Mouse (Mus musculus): ENCODE results near the gene Rnpepl1. TPM values are rescaled to one million over a fixed set of nuclear protein-coding genes. Genes with fewer than 3 reads are reported as not detected.

Rnpepl1 gene
- polyA plus RNA-seq, 1 experiment from 2014 or later = 14.3 TPM

GRCm38 (mm10) chr1:92903627-92904026, 7.0 kb upstream of the Rnpepl1 start:
- Histone ChIP-seq H3K36me3 (ENCODE audit: control insufficient read depth, insufficient read depth, low read length) (no peaks in the 10 kb centered on the region), H3K9ac (ENCODE audit: low read depth, low read length) (no peak overlapping the region), H3K27me3 (replicated peaks; ENCODE audit: control insufficient read depth, insufficient read depth, low read length) (no peaks in the 10 kb centered on the region), H3K4me2 (ENCODE audit: low read depth, low read length) (no peak overlapping the region), H3K4me3 (ENCODE audit: low read length) (no peak overlapping the region), H3K4me1 (ENCODE audit: control insufficient read depth, insufficient read depth, low read length) (peaks cover 11% of the 10 kb centered on the region), H3K9me3 (ENCODE audit: control insufficient read depth, low read length) (no peaks in the 10 kb centered on the region), H3K27ac (ENCODE audit: low read length) (no peak overlapping the region)
- no peak for ATAC-seq
- WGBS = 80% methylated on average over 4 of the region's 4 CpGs

- 85% methylated on average over 2 of the region's 2 CpGs for WGBS
- H3K36me3 ChIP-seq (ENCODE audit: control insufficient read depth, insufficient read depth, low read length) = no peaks in the 10 kb centered on the region
- H3K27me3 ChIP-seq (replicated peaks; ENCODE audit: control insufficient read depth, insufficient read depth, low read length) = no peaks in the 10 kb centered on the region
- ATAC-seq = no peak
- H3K27ac ChIP-seq (ENCODE audit: low read length) = no peak overlapping the region
- H3K9ac ChIP-seq (ENCODE audit: low read depth, low read length) = no peak overlapping the region
- H3K4me2 ChIP-seq (ENCODE audit: low read depth, low read length) = no peak overlapping the region
- H3K4me1 ChIP-seq (ENCODE audit: control insufficient read depth, insufficient read depth, low read length) = peaks cover 21% of the 10 kb centered on the region
- H3K4me3 ChIP-seq (ENCODE audit: low read length) = no peak overlapping the region
- no peaks in the 10 kb centered on the region for H3K9me3 ChIP-seq (ENCODE audit: control insufficient read depth, low read length)
Measured at GRCm38 (mm10) chr1:92905703-92906310, 4.8 kb upstream of the Rnpepl1 start.

- no peaks in the 10 kb centered on the region for H3K9me3 ChIP-seq (ENCODE audit: control insufficient read depth, low read length)
- peak within 1 kb of the TSS; percentile 82 for H3K4me2 ChIP-seq (ENCODE audit: low read depth, low read length)
- peaks cover 21% of the 10 kb centered on the region for H3K4me1 ChIP-seq (ENCODE audit: control insufficient read depth, insufficient read depth, low read length)
- H3K36me3 ChIP-seq (ENCODE audit: control insufficient read depth, insufficient read depth, low read length) = no peaks in the 10 kb centered on the region
- H3K4me3 ChIP-seq (ENCODE audit: low read length) = peak within 1 kb of the TSS; percentile 75
- peak within 1 kb of the TSS; percentile 93 for H3K27ac ChIP-seq (ENCODE audit: low read length)
- no peaks in the 10 kb centered on the region for H3K27me3 ChIP-seq (replicated peaks; ENCODE audit: control insufficient read depth, insufficient read depth, low read length)
- ATAC-seq = peak; percentile 89
- under 1% methylated on average over 81 of the region's 81 CpGs for WGBS
- peak within 1 kb of the TSS; percentile 79 for H3K9ac ChIP-seq (ENCODE audit: low read depth, low read length)
Measured at GRCm38 (mm10) chr1:92906779-92907631, 3.6 kb upstream of the Rnpepl1 start, which contains the start of gene Dusp28. TSS of gene Dusp28 (plus strand) at chr1:92906981.

GRCm38 (mm10) chr1:92907632-92908360, 2.8 kb upstream of the Rnpepl1 start:
- Histone ChIP-seq H3K4me1 (ENCODE audit: control insufficient read depth, insufficient read depth, low read length) (peaks cover 29% of the 10 kb centered on the region), H3K9me3 (ENCODE audit: control insufficient read depth, low read length) (no peaks in the 10 kb centered on the region), H3K4me2 (ENCODE audit: low read depth, low read length) (peak overlapping the region; percentile 82), H3K4me3 (ENCODE audit: low read length) (peak overlapping the region; percentile 75), H3K27ac (ENCODE audit: low read length) (peak overlapping the region; percentile 71), H3K36me3 (ENCODE audit: control insufficient read depth, insufficient read depth, low read length) (no peaks in the 10 kb centered on the region), H3K27me3 (replicated peaks; ENCODE audit: control insufficient read depth, insufficient read depth, low read length) (no peaks in the 10 kb centered on the region), H3K9ac (ENCODE audit: low read depth, low read length) (peak overlapping the region; percentile 79)
- ATAC-seq = no peak; the same call in 1 of the 2 replicates
- WGBS = 42% methylated on average over 20 of the region's 20 CpGs

GRCm38 (mm10) chr1:92908664-92909063, 1.9 kb upstream of the Rnpepl1 start:
- Histone ChIP-seq H3K27me3 (replicated peaks; ENCODE audit: control insufficient read depth, insufficient read depth, low read length) (no peaks in the 10 kb centered on the region), H3K36me3 (ENCODE audit: control insufficient read depth, insufficient read depth, low read length) (no peaks in the 10 kb centered on the region), H3K4me3 (ENCODE audit: low read length) (no peak overlapping the region), H3K4me1 (ENCODE audit: control insufficient read depth, insufficient read depth, low read length) (peaks cover 27% of the 10 kb centered on the region), H3K9ac (ENCODE audit: low read depth, low read length) (no peak overlapping the region), H3K27ac (ENCODE audit: low read length) (no peak overlapping the region), H3K4me2 (ENCODE audit: low read depth, low read length) (no peak overlapping the region), H3K9me3 (ENCODE audit: control insufficient read depth, low read length) (no peaks in the 10 kb centered on the region)
- ATAC-seq = no peak
- WGBS = 87% methylated on average over 3 of the region's 3 CpGs

DNA sequence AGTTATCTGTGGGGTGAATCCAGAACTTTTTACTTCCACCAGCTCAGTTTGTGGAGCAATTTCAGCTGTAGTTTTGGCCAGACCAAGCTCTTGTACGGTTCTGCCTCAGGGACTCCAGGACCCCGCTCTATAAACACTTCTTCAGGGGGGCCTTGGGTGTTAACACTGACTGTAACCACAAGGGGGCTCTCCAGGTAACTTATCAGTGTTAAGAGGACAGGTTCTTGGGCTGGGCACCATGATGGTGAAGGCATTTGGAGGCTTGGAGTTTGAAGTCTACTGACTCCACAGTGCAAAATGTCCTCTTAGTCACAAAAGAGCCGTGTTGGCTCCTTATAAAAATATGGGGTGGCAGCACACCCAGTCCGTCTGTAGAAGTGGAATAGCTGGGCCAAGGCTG, 1.5 kb upstream of the Rnpepl1 start:
- H3K27me3 ChIP-seq (replicated peaks; ENCODE audit: control insufficient read depth, insufficient read depth, low read length) = no peaks in the 10 kb centered on the region
- WGBS = 75% methylated on average over 4 of the region's 4 CpGs
- no peaks in the 10 kb centered on the region for H3K36me3 ChIP-seq (ENCODE audit: control insufficient read depth, insufficient read depth, low read length)
- no peak overlapping the region for H3K4me3 ChIP-seq (ENCODE audit: low read length)
- H3K9ac ChIP-seq (ENCODE audit: low read depth, low read length) = no peak overlapping the region
- ATAC-seq = no peak
- H3K27ac ChIP-seq (ENCODE audit: low read length) = no peak overlapping the region
- no peak overlapping the region for H3K4me2 ChIP-seq (ENCODE audit: low read depth, low read length)
- no peaks in the 10 kb centered on the region for H3K9me3 ChIP-seq (ENCODE audit: control insufficient read depth, low read length)
- peaks cover 27% of the 10 kb centered on the region for H3K4me1 ChIP-seq (ENCODE audit: control insufficient read depth, insufficient read depth, low read length)

GRCm38 (mm10) chr1:92910925-92911720, 540 bp downstream of the Rnpepl1 start:
- Histone ChIP-seq H3K9ac (ENCODE audit: low read depth, low read length) (peak overlapping the region; percentile 94), H3K9me3 (ENCODE audit: control insufficient read depth, low read length) (no peaks in the 10 kb centered on the region), H3K4me2 (ENCODE audit: low read depth, low read length) (peak overlapping the region; percentile 59), H3K27me3 (replicated peaks; ENCODE audit: control insufficient read depth, insufficient read depth, low read length) (no peaks in the 10 kb centered on the region), H3K4me1 (ENCODE audit: control insufficient read depth, insufficient read depth, low read length) (peaks cover 27% of the 10 kb centered on the region), H3K4me3 (ENCODE audit: low read length) (peak overlapping the region; percentile 82), H3K27ac (ENCODE audit: low read length) (peak overlapping the region; percentile 95), H3K36me3 (ENCODE audit: control insufficient read depth, insufficient read depth, low read length) (peaks cover 5% of the 10 kb centered on the region)
- under 1% methylated on average over 81 of the region's 85 CpGs for WGBS
- peak; percentile 24 for ATAC-seq

DNA sequence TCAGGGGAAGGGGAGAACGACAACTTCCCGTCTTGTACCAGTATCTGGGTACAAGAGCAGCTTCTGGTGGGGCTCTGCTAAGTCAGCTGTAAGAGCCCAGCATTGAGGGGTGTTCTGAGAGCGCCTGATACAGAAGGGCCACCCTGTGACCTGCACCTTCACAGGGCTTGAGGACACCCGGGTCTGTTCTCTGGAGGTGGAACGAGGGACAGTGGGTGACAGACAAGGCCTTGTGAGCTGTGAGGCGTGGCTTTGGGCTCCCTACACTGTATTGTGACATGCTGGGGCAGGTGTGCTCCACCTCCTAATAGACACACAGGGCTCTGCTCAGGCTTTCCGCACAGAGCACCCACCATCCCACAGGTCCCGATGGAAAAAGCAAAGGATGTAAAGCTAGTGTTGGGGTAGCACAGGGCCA, 1.1 kb downstream of the Rnpepl1 start:
- peaks cover 11% of the 10 kb centered on the region for H3K36me3 ChIP-seq (ENCODE audit: control insufficient read depth, insufficient read depth, low read length)

More for the DNA sequence above, 1.1 kb downstream of the Rnpepl1 start:
- Histone ChIP-seq H3K4me3 (ENCODE audit: low read length) (peak overlapping the region; percentile 82), H3K27me3 (replicated peaks; ENCODE audit: control insufficient read depth, insufficient read depth, low read length) (no peaks in the 10 kb centered on the region), H3K4me1 (ENCODE audit: control insufficient read depth, insufficient read depth, low read length) (peaks cover 27% of the 10 kb centered on the region), H3K27ac (ENCODE audit: low read length) (peak overlapping the region; percentile 95), H3K9ac (ENCODE audit: low read depth, low read length) (peak overlapping the region; percentile 94), H3K4me2 (ENCODE audit: low read depth, low read length) (peak overlapping the region; percentile 59), H3K9me3 (ENCODE audit: control insufficient read depth, low read length) (no peaks in the 10 kb centered on the region)
- 33% methylated on average over 8 of the region's 8 CpGs for WGBS
- peak; percentile 40 for ATAC-seq
